Mouse (Mus musculus): ENCODE data around the gene Dctn5. TPM values are rescaled to one million over a fixed set of nuclear protein-coding genes. Genes with fewer than 3 reads are reported as not detected.

Dctn5 gene
- total RNA-seq, 2 experiments from 2014 or later, result 101 to 104 TPM

GRCm38 (mm10) chr7:122131834-122132233 is 1.0 kb upstream of the Dctn5 start:
- H3K27ac ChIP-seq, result no peak overlapping the region
- no peak overlapping the region for H3K4me3 ChIP-seq
- DNase-seq (ENCODE audit: low spot score in 2 of 2), result no peak
- no peak for TF ChIP-seq CTCF (conservative IDR thresholded peaks at IDR 0.05)

GRCm38 (mm10) chr7:122133338-122133625 is 441 bp downstream of the Dctn5 start:
- Histone ChIP-seq H3K27ac (peak overlapping the region; percentile 92), H3K4me3 (peak overlapping the region; percentile 93)
- no peak for DNase-seq (ENCODE audit: low spot score in 2 of 2)
- no peak for TF ChIP-seq CTCF (conservative IDR thresholded peaks at IDR 0.05)

DNA sequence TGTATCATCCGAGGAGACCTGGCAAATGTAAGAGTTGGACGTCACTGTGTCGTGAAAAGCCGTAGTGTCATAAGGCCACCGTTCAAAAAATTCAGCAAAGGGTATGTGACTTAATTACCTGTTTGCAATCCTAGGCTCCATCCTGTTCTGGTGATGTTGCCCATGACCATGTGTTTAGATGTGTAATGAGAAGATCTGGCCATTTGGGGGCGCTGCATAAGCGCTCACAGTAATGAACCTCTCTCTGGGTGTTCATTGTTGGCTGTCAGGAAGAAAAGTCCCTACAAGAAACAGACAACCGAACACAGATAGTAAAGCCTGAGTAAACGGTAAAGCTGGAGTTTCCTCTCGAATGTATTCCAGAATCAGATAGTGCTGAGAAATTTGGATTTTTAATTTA is 2.2 kb downstream of the Dctn5 start:
- no peak overlapping the region for H3K4me3 ChIP-seq
- TF ChIP-seq CTCF (conservative IDR thresholded peaks at IDR 0.05), result peak; percentile 69
- no peak overlapping the region for H3K27ac ChIP-seq
- DNase-seq (ENCODE audit: low spot score in 2 of 2), result no peak

DNA sequence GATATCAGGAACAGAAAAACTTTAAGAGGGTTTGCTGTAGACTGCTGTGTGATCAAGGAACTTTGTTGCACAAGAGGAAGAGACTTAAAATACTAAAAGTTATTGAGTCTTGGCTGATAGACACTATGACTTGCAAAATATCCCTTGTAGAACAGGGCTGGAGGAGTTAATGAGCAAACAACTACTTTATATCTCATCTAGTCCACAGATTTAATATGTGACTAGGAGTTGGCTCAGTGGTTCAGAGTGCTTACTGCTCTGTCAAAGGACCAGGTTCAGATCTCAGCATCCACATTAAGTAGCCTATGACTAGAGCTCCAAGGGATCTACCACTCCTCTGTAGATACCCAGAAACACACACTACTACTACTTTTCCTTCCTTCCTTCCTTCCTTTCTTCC is 4.2 kb downstream of the Dctn5 start:
- no peak for TF ChIP-seq CTCF (conservative IDR thresholded peaks at IDR 0.05)
- DNase-seq (ENCODE audit: low spot score in 2 of 2), result no peak
- no peak overlapping the region for H3K4me3 ChIP-seq
- H3K27ac ChIP-seq, result no peak overlapping the region

DNA sequence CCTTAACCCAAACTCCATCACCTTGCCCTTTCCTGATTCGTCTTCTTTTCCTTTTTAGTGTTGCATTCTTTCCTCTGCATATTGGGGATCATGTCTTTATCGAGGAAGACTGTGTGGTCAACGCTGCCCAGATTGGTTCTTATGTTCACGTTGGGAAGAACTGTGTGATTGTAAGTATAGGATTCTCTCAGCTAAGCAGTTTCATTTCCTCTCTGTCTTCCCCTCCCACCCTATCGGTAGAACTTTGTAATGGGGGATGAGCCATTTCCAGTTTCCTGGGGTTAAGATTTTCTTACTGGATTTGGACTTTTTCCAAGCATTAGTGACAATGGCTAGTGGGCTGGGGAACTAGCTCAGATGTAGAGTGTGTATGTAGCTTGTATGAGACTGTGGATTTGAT is 5.3 kb downstream of the Dctn5 start:
- DNase-seq (ENCODE audit: low spot score in 2 of 2), result no peak
- H3K4me3 ChIP-seq, result no peak overlapping the region
- no peak for TF ChIP-seq CTCF (conservative IDR thresholded peaks at IDR 0.05)

DNA sequence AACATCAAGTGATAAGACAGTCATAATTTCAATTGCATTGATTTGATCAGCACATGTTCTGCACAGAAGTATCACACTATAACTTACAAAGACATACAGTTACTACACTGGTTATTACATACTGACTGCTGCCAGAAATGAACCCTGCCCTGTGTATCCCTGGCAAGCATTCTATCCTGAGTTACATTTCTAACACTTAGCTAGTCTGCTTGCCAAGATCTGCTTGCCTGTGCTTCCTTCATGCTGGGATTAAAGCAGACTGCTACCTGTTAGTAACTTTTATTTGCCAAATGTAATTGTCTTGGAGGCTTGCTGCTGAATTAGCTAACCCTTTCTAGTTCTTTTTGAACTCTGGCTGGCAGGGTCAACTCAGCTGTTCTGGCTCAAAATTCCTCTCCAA is 8.2 kb downstream of the Dctn5 start:
- H3K4me3 ChIP-seq, result no peak overlapping the region
- no peak for DNase-seq (ENCODE audit: low spot score in 2 of 2)
- no peak overlapping the region for H3K27ac ChIP-seq
- TF ChIP-seq CTCF (conservative IDR thresholded peaks at IDR 0.05), result no peak

More for the DNA sequence above, 5.3 kb downstream of the Dctn5 start:
- H3K27ac ChIP-seq, result no peak overlapping the region

- Histone ChIP-seq H3K4me3 (no peak overlapping the region), H3K27ac (no peak overlapping the region)
- DNase-seq (ENCODE audit: low spot score in 2 of 2), result no peak
- TF ChIP-seq CTCF (conservative IDR thresholded peaks at IDR 0.05), result no peak
Observed at GRCm38 (mm10) chr7:122152473-122152872, 19.6 kb downstream of the Dctn5 start.

GRCm38 (mm10) chr7:122158488-122158887 is 25.6 kb downstream of the Dctn5 start:
- H3K27ac ChIP-seq, result peak overlapping the region; percentile 77; the same call in 1 of the 2 replicates

DNA sequence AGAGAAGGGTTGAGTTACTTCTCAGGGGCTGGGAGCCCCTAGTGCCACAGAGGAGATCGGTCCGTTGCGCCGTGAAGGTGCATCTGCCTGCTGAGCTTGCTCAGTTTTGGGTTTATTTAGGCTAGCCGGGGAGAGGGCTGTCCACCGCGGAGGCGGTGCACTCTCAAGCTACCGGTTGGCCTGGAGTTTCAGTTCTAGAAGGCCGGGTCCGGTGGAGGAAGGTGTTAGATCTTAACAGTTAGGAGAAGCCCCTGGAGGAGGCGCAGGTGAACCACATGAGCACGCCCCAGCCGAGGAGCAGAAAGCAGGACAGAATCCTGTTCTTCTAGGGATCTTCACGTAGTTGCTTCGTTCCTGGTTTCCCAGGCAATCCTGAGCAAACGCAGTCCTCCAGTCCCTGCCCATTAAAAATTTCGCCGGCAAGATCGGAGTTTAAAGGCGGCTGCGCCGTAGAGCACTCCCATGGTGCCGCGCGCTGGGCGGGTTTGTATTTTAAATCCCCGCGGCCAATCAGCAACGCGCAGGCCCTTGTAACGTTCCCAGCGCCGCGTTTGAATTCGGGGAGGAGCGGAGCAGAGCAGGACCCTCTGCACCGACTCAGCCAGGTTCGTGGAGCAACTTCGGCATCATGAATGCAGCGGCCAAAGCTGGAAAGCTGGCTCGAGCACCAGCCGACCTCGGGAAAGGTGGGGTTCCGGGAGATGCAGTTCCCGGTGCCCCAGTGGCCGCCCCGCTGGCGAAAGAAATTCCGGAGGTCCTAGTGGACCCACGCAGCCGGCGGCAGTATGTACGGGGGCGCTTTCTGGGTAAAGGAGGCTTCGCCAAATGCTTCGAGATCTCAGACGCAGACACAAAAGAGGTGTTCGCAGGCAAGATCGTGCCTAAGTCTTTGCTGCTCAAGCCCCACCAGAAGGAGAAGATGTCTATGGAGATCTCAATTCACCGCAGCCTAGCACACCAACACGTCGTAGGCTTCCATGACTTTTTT is 26.4 kb downstream of the Dctn5 start, which contains the start of gene Plk1:
Gene Plk1, plus strand, starts transcription at position 525 of the 988 bp plus-strand sequence.
- Histone ChIP-seq H3K4me3 (peak within 1 kb of the TSS; percentile 65), H3K27ac (peak within 1 kb of the TSS; percentile 77)
- TF ChIP-seq CTCF (conservative IDR thresholded peaks at IDR 0.05), result 0 out of 2 replicates have a peak, but pooled peaks have one; percentile 23
- DNase-seq (ENCODE audit: low spot score in 2 of 2), result peak; percentile 73 to 74

More at GRCm38 (mm10) chr7:122158488-122158887, 25.6 kb downstream of the Dctn5 start:
- TF ChIP-seq CTCF (conservative IDR thresholded peaks at IDR 0.05), result no peak
- peak overlapping the region; percentile 65 for H3K4me3 ChIP-seq
- no peak for DNase-seq (ENCODE audit: low spot score in 2 of 2)

GRCm38 (mm10) chr7:122160037-122160436 is 27.2 kb downstream of the Dctn5 start:
- no peak overlapping the region; the same call in 1 of the 2 replicates for H3K4me3 ChIP-seq
- TF ChIP-seq CTCF (conservative IDR thresholded peaks at IDR 0.05), result no peak
- DNase-seq (ENCODE audit: low spot score in 2 of 2), result no peak
- no peak overlapping the region for H3K27ac ChIP-seq

GRCm38 (mm10) chr7:122163766-122164165 is 30.9 kb downstream of the Dctn5 start:
- no peak overlapping the region for H3K27ac ChIP-seq
- no peak for DNase-seq (ENCODE audit: low spot score in 2 of 2)
- TF ChIP-seq CTCF (conservative IDR thresholded peaks at IDR 0.05), result no peak
- H3K4me3 ChIP-seq, result no peak overlapping the region

DNA sequence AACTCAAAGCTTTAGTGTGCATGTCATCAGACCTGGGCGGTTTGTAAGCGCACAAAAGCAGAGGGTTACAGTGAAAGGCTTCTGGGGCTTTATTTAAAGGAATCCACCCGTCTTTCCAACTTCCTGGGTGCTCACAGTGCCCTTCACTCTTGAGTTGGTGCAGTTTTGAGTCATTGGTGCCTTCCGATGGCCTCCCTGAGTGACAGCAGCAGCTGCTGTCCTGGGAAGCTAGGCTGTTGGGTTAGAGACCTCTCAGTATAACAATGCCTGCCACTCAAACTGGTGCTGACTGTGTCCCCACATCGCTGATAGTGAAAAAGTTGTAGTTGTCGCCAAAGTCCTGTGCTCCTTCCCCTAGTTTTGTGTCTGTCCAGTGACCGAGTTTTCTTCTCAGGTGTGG is 34.4 kb downstream of the Dctn5 start:
- no peak for DNase-seq (ENCODE audit: low spot score in 2 of 2)
- Histone ChIP-seq H3K4me3 (no peak overlapping the region), H3K27ac (no peak overlapping the region)
- TF ChIP-seq CTCF (conservative IDR thresholded peaks at IDR 0.05), result no peak

DNA sequence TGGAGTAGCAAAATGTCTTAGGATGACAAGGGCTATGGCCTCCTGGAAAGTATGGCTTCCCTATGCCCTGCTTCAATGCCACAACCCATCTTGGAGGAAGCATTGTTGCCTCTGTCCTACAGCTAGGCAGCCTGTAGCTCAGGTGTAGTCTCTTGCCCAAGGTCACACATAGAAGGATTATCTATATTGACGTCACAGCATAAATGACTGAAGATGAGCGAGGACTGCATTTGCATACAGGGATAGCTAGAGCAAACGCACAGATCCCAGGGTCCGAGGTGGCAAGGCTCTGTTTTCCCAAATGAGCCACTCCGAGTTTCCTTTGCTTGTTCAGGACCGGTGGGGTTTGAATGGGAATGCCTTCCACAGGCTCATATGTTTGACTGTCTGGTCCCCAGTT is 37.9 kb downstream of the Dctn5 start:
- H3K4me3 ChIP-seq, result no peak overlapping the region
- no peak for TF ChIP-seq CTCF (conservative IDR thresholded peaks at IDR 0.05)
- no peak overlapping the region for H3K27ac ChIP-seq
- no peak for DNase-seq (ENCODE audit: low spot score in 2 of 2)

DNA sequence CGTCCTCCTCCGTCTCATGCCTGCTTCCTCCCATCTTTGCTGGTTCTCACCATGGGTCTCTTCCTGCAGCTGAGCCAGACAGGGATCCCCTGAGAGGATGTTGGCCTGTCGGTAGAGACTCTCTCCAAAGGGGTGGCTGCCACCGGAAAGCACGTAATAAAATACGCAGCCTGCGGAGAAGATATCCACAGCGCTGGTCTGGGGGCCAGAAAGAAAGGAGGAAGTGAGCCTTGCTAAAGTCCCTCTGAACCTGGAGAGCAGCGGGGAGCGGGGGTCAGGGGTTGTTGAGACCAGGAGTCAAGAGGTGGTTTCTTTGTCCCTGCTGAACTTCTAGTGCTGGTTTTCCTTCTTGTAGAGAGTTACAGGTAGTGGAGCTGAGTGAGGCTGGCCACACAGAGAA is 38.8 kb downstream of the Dctn5 start:
- no peak overlapping the region for H3K4me3 ChIP-seq
- H3K27ac ChIP-seq, result no peak overlapping the region
- no peak for TF ChIP-seq CTCF (conservative IDR thresholded peaks at IDR 0.05)
- DNase-seq (ENCODE audit: low spot score in 2 of 2), result no peak

Measured in layer of hippocampus, adult 2 months (tissue).